Mouse (Mus musculus) CH12.LX (cell line): ENCODE measurements around the gene Ifrd2. TPM values are rescaled to one million over a fixed set of nuclear protein-coding genes. Genes with fewer than 3 reads are reported as not detected.

Experiments used
- DNase-seq: peaks from one replicate; pipeline ENCODE4 v3.0.0-alpha.2; 2013; ENCODE audit errors: extremely low read depth
- H3K27ac ChIP-seq: 2 replicates; pipeline ENCODE4 v1.5.1; 2012; ENCODE audit warnings: low read depth, mild to moderate bottlenecking, control low read depth, moderate library complexity; ENCODE audit not compliant: insufficient read depth
- H3K27me3 ChIP-seq: replicated peaks from 2 replicates; pipeline ENCODE3; 2012; ENCODE audit warnings: inconsistent platforms
- H3K36me3 ChIP-seq, 2 experiments: replicated peaks in 1 of 2; 2 replicates each; pipeline versions ENCODE3 to v1.6.1; 2012; ENCODE audit warnings: inconsistent platforms in 1 of 2, low read length in 1 of 2, mild to moderate bottlenecking in 1 of 2, mixed read lengths in 1 of 2, moderate library complexity in 1 of 2; ENCODE audit not compliant: control insufficient read depth in 1 of 2, insufficient read depth in 1 of 2
- H3K4me1 ChIP-seq, 2 experiments: 2 replicates each; pipeline ENCODE4 v1.6.1; 2012; ENCODE audit warnings: inconsistent platforms in 1 of 2, moderate library complexity in 1 of 2; ENCODE audit not compliant: insufficient read depth in 2 of 2, control insufficient read depth in 1 of 2
- H3K4me2 ChIP-seq: 2 replicates; pipeline ENCODE4 v1.6.1; 2012; ENCODE audit warnings: low read depth, mild to moderate bottlenecking, control low read depth; ENCODE audit not compliant: poor library complexity, insufficient read depth, severe bottlenecking
- H3K4me3 ChIP-seq, 3 experiments: fragments of 150-350 bp in 1 of 3; sonication (generic) in 1 of 3; replicated peaks in 1 of 3; 2 replicates each; pipeline versions ENCODE3 to v1.5.1; 2011 to 2012; ENCODE audit warnings: low read depth in 2 of 3, low read length in 2 of 3, mild to moderate bottlenecking in 2 of 3, moderate library complexity in 2 of 3, control low read depth in 1 of 3, improper control_type of control experiment in 1 of 3, inconsistent platforms in 1 of 3, mixed read lengths in 1 of 3; ENCODE audit not compliant: poor library complexity in 1 of 3
- H3K79me2 ChIP-seq: replicated peaks from 2 replicates; pipeline ENCODE4 v1.6.1; 2012; ENCODE audit warnings: mild to moderate bottlenecking, moderate library complexity; ENCODE audit not compliant: control insufficient read depth, poor library complexity, insufficient read depth, severe bottlenecking; ENCODE audit errors: extremely low read depth
- H3K9ac ChIP-seq: 2 replicates; pipeline ENCODE4 v1.6.1; 2012; ENCODE audit warnings: low read depth, mild to moderate bottlenecking, control low read depth, moderate library complexity; ENCODE audit not compliant: insufficient read depth
- H3K9me3 ChIP-seq: replicated peaks from 2 replicates; pipeline ENCODE3; 2012; ENCODE audit warnings: low read length, inconsistent platforms, mixed read lengths
- BHLHE40 ChIP-seq: IDR thresholded peaks from 2 replicates; pipeline ENCODE4 v1.6.1; 2011; ENCODE audit warnings: mild to moderate bottlenecking, low read depth, low read length, improper control_type of control experiment
- CHD1 ChIP-seq: IDR thresholded peaks from 2 replicates; pipeline ENCODE4 v1.6.1; 2012; ENCODE audit warnings: low read depth, low read length, improper control_type of control experiment, inconsistent platforms
- CHD2 ChIP-seq: IDR thresholded peaks from 2 replicates; pipeline ENCODE4 v1.6.1; 2011; ENCODE audit warnings: low read length, improper control_type of control experiment
- CTCF ChIP-seq, 2 experiments: IDR thresholded peaks in 1 of 2; conservative IDR thresholded peaks in 1 of 2; 2 replicates each; pipeline ENCODE4 v1.5.1; 2011 to 2012; ENCODE audit warnings: low read depth in 2 of 2, low read length in 2 of 2, improper control_type of control experiment in 1 of 2, inconsistent platforms in 1 of 2, mild to moderate bottlenecking in 1 of 2, moderate library complexity in 1 of 2
- E2F4 ChIP-seq: IDR thresholded peaks from 2 replicates; pipeline ENCODE4 v1.6.1; 2011; ENCODE audit warnings: low read depth, low read length, improper control_type of control experiment; ENCODE audit not compliant: insufficient replicate concordance
- ELF1 ChIP-seq: IDR thresholded peaks from 2 replicates; pipeline ENCODE4 v1.6.1; 2014; ENCODE audit warnings: low read depth, mild to moderate bottlenecking, inconsistent platforms, low read length, improper control_type of control experiment
- EP300 ChIP-seq: IDR thresholded peaks from 2 replicates; pipeline ENCODE4 v1.6.1; 2011; ENCODE audit warnings: low read length, improper control_type of control experiment
- ETS1 ChIP-seq: conservative IDR thresholded peaks from 2 replicates; pipeline ENCODE4 v1.6.1; 2012; ENCODE audit warnings: low read depth, mild to moderate bottlenecking, inconsistent platforms, low read length, improper control_type of control experiment, moderate library complexity
- GABPA ChIP-seq: IDR thresholded peaks from 2 replicates; pipeline ENCODE4 v1.6.1; 2012; ENCODE audit warnings: low read depth, low read length, improper control_type of control experiment, inconsistent platforms; ENCODE audit not compliant: insufficient replicate concordance
- HCFC1 ChIP-seq: IDR thresholded peaks from 2 replicates; pipeline ENCODE4 v1.6.1; 2012; ENCODE audit warnings: low read depth, mild to moderate bottlenecking, inconsistent platforms, low read length, improper control_type of control experiment
- JUND ChIP-seq: conservative IDR thresholded peaks from 2 replicates; pipeline ENCODE4 v1.6.1; 2011; ENCODE audit warnings: low read depth, low read length, improper control_type of control experiment
- KAT2A ChIP-seq: IDR thresholded peaks from 2 replicates; pipeline ENCODE4 v1.6.1; 2012; ENCODE audit warnings: low read length, improper control_type of control experiment, inconsistent platforms; ENCODE audit not compliant: insufficient replicate concordance
- MAFK ChIP-seq: IDR thresholded peaks from 2 replicates; pipeline ENCODE4 v1.6.1; 2011; ENCODE audit warnings: low read length, improper control_type of control experiment; ENCODE audit not compliant: insufficient replicate concordance
- MAX ChIP-seq: IDR thresholded peaks from 2 replicates; pipeline ENCODE4 v1.6.1; 2011; ENCODE audit warnings: low read length, improper control_type of control experiment
- MAZ ChIP-seq: IDR thresholded peaks from 2 replicates; pipeline ENCODE4 v1.6.1; 2012; ENCODE audit warnings: low read depth, mild to moderate bottlenecking, inconsistent platforms, low read length, improper control_type of control experiment, moderate library complexity
- MXI1 ChIP-seq: IDR thresholded peaks from 2 replicates; pipeline ENCODE4 v1.6.1; 2011; ENCODE audit warnings: mild to moderate bottlenecking, low read depth, low read length, improper control_type of control experiment
- NELFE ChIP-seq: IDR thresholded peaks from 2 replicates; pipeline ENCODE4 v1.6.1; 2011; ENCODE audit warnings: low read depth, low read length, improper control_type of control experiment
- NRF1 ChIP-seq: IDR thresholded peaks from 2 replicates; pipeline ENCODE4 v1.6.1; 2014; ENCODE audit warnings: low read depth, mild to moderate bottlenecking, inconsistent platforms, low read length, improper control_type of control experiment, moderate library complexity
- POLR2A ChIP-seq: IDR thresholded peaks from 2 replicates; pipeline ENCODE4 v1.6.1; 2011; ENCODE audit warnings: low read depth, mild to moderate bottlenecking, improper control_type of control experiment, low read length
- POLR2AphosphoS2 ChIP-seq: IDR thresholded peaks from 2 replicates; pipeline ENCODE4 v1.6.1; 2011; ENCODE audit warnings: low read depth, low read length, improper control_type of control experiment
- RCOR1 ChIP-seq: conservative IDR thresholded peaks from 2 replicates; pipeline ENCODE4 v1.6.1; 2012; ENCODE audit warnings: low read depth, mild to moderate bottlenecking, inconsistent platforms, low read length, improper control_type of control experiment
- SIN3A ChIP-seq: IDR thresholded peaks from 2 replicates; pipeline ENCODE4 v1.6.1; 2012; ENCODE audit warnings: low read length, improper control_type of control experiment, inconsistent platforms
- TBP ChIP-seq: conservative IDR thresholded peaks from 2 replicates; pipeline ENCODE4 v1.6.1; 2011; ENCODE audit warnings: low read depth, low read length, improper control_type of control experiment
- TCF12 ChIP-seq: IDR thresholded peaks from 2 replicates; pipeline ENCODE4 v1.6.1; 2014; ENCODE audit warnings: low read depth, mild to moderate bottlenecking, inconsistent platforms, low read length, improper control_type of control experiment
- UBTF ChIP-seq: IDR thresholded peaks from 2 replicates; pipeline ENCODE4 v1.6.1; 2012; ENCODE audit warnings: low read depth, mild to moderate bottlenecking, inconsistent platforms, low read length, improper control_type of control experiment, moderate library complexity
- ZKSCAN1 ChIP-seq: IDR thresholded peaks from 2 replicates; pipeline ENCODE4 v1.6.1; 2012; ENCODE audit warnings: low read depth, inconsistent platforms, low read length, improper control_type of control experiment, borderline replicate concordance
- ZMIZ1 ChIP-seq: IDR thresholded peaks from 2 replicates; pipeline ENCODE4 v1.6.1; 2012; ENCODE audit warnings: low read depth, mild to moderate bottlenecking, inconsistent platforms, low read length, improper control_type of control experiment
- ZNF384 ChIP-seq: IDR thresholded peaks from 2 replicates; pipeline ENCODE4 v1.6.1; 2012; ENCODE audit warnings: low read depth, low read length, improper control_type of control experiment, inconsistent platforms
- dilution Hi-C: fragments of 300-500 bp; cut with MboI; formaldehyde crosslinking; loops from 2 replicates; pipeline ENCODE4 v1.14.3; 2020; ENCODE audit warnings: low sequenced_read_pairs; ENCODE audit not compliant: extremely low pct_unique_long_range_greater_than_20kb, extremely low pct_ligation_motif_present
- in situ Hi-C: fragments of 300-500 bp; cut with MboI; formaldehyde crosslinking; loops from 3 replicates; pipeline ENCODE4 v1.14.3; 2019; ENCODE audit warnings: low sequenced_read_pairs, low pct_ligation_motif_present, low pct_unique_long_range_greater_than_20kb, mixed read lengths
- polyA plus RNA-seq: library from polyadenylated mRNA; unstranded; fragments of >175 nt; gene quantifications from 2 replicates; pipeline ENCODE4 v1.2.1, GENCODE M21; 2012; ENCODE audit warnings: low read depth; ENCODE audit not compliant: insufficient read length
- total RNA-seq, 2 experiments: library from RNA; depleted of rRNA; stranded (reverse); fragments of 300-350 nt in 1 of 2; fragments of >200 nt in 1 of 2; gene quantifications; 2 replicates each; pipeline ENCODE4 v1.2.3; 2012 to 2014

The Ifrd2 gene
- total RNA-seq (2012; rRNA removed) (91.3 and 101 TPM in 2 replicates), total RNA-seq (2014; rRNA removed) (57.7 and 62.8 TPM in 2 replicates), polyA plus RNA-seq (127 and 143 TPM in 2 replicates)

DNA sequence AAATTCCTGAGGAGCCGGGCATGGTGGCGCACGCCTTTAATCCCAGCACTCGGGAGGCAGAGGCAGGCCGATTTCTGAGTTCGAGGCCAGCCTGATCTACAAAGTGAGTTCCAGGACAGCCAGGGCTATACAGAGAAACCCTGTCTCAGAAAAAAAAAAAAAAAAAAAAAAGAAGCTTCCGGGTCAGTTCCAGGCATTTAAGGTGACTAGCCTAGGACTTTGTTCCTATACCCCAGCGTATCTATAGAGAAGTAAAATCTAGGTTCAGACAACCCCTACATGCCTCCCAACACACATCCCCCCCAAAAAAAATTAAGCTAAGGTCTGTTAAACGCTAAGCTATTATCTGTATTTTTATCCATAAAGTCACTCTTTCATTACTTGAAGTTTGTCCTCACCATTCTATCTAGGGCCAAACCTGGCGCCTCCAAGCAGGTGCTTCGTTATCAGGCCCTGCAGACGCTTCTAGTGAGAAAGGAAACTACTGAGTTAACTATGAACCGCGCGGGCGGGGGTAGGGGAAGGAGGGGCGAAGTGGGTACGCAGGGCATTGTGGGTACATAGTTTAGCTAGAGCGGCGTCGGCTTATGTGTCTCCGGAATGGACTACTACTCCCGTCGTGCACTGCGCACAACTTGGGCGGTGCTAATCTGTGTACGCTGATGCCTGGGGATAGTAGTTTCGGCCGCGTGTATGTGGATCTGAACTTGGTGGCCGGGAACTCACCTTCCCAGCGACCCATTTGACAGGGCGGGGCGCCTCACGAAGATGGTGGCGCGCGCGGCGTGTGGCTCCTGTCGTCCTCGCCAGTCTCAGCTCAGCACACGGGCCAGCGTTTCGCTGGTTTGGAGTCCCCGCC is at the start of gene Ifrd2:
Gene Ifrd2, plus strand, starts transcription at position 669 of the 859 bp plus-strand sequence.
- no peaks in the 10 kb centered on the region for H3K9me3 ChIP-seq
- in situ Hi-C loops (no loop called here), dilution Hi-C loops (no loop called here)
- H3K27me3 ChIP-seq: no peaks in the 10 kb centered on the region
- H3K27ac ChIP-seq: no peak within 1 kb of the TSS; the same call in 1 of the 2 replicates
- DNase-seq: peak; percentile 99
- peaks cover 8 to 25% of the 10 kb centered on the region in 2 experiments for H3K4me1 ChIP-seq
- peaks cover 18% of the 10 kb centered on the region for H3K79me2 ChIP-seq
- peak within 1 kb of the TSS; percentile 67 for H3K9ac ChIP-seq
- peak within 1 kb of the TSS; percentile 83 to 92 (median 85) for H3K4me3 ChIP-seq
- peak within 1 kb of the TSS; percentile 79 for H3K4me2 ChIP-seq
- TF ChIP-seq POLR2AphosphoS2 (peak; percentile 83), NELFE (peak; percentile 81), POLR2A (peak; percentile 93), ETS1 (no peak), JUND (no peak), SIN3A (peak; percentile 83), ELF1 (peak; percentile 80), E2F4 (peak; percentile 59; the same call in 1 of the 2 replicates), GABPA (peak; percentile 96; the same call in 1 of the 2 replicates), CHD2 (peak; percentile 72), CHD1 (0 out of 2 replicates have a peak, but pooled peaks have one; percentile 46), ZKSCAN1 (no peak), CTCF (conservative IDR thresholded peaks at IDR 0.05 in 1 of 2, IDR thresholded peaks at IDR 0.05 in 1 of 2; ENCODE audit: low read depth in 2 of 2, low read length in 2 of 2) (no peak), BHLHE40 (no peak), UBTF (no peak), MXI1 (no peak; the same call in 1 of the 2 replicates), MAX (no peak), ZNF384 (peak; percentile 72), KAT2A (peak; percentile 100), EP300 (0 out of 2 replicates have a peak, but pooled peaks have one; percentile 37), MAZ (peak; percentile 97), ZMIZ1 (peak; percentile 63; the same call in 1 of the 2 replicates), TBP (peak; percentile 85), NRF1 (peak; percentile 71), MAFK (no peak), RCOR1 (peak; percentile 30; the same call in 1 of the 2 replicates), HCFC1 (peak; percentile 98), TCF12 (peak; percentile 86)
- peaks cover 34 to 67% of the 10 kb centered on the region in 2 experiments for H3K36me3 ChIP-seq
